Mouse (Mus musculus) embryonic facial prominence, embryonic 14.5 days (tissue): Measurements from ENCODE around the gene Calhm2. TPM values are rescaled to one million over a fixed set of nuclear protein-coding genes. Genes with fewer than 3 reads are reported as not detected.
A peak's percentile ranks its signal among the peaks of the same experiment; 100 is the strongest.

Experiments used
- ATAC-seq: fragments of 200-750 bp; cut with Nextera tagmentation; 2 replicates; pipeline ENCODE4 v1.8.0; 2017; ENCODE audit warnings: low read depth, moderate number of reproducible peaks, moderate TSS enrichment
- DNase-seq: peaks from one replicate; pipeline ENCODE4 v3.0.0-alpha.2; 2015; ENCODE audit warnings: low spot score
- H3K27ac ChIP-seq: fragments of 300-500 bp; sonication (generic); replicated peaks from 2 replicates; pipeline ENCODE4 v1.5.1; 2014; ENCODE audit warnings: low read depth, mild to moderate bottlenecking, low read length, moderate library complexity
- H3K27me3 ChIP-seq: fragments of 300-500 bp; sonication (generic); replicated peaks from 2 replicates; pipeline ENCODE4 v1.6.1; 2014; ENCODE audit warnings: low read length; ENCODE audit not compliant: control insufficient read depth, insufficient read depth
- H3K36me3 ChIP-seq: fragments of 300-500 bp; sonication (generic); 2 replicates; pipeline ENCODE4 v1.6.1; 2014; ENCODE audit warnings: low read length, mixed read lengths; ENCODE audit not compliant: control insufficient read depth, insufficient read depth
- H3K4me1 ChIP-seq: fragments of 300-500 bp; sonication (generic); 2 replicates; pipeline ENCODE4 v1.6.1; 2014; ENCODE audit warnings: antibody characterized with exemption, low read length; ENCODE audit not compliant: control insufficient read depth, insufficient read depth
- H3K4me2 ChIP-seq: fragments of 300-500 bp; sonication (generic); 2 replicates; pipeline ENCODE4 v1.6.1; 2014; ENCODE audit warnings: low read depth, mild to moderate bottlenecking, low read length, moderate library complexity, mixed read lengths
- H3K4me3 ChIP-seq: fragments of 300-500 bp; sonication (generic); 2 replicates; pipeline ENCODE4 v1.5.1; 2014; ENCODE audit warnings: low read depth, mild to moderate bottlenecking, low read length
- H3K9ac ChIP-seq: fragments of 300-500 bp; sonication (generic); 2 replicates; pipeline ENCODE4 v1.6.1; 2014; ENCODE audit warnings: low read depth, mild to moderate bottlenecking, low read length, moderate library complexity, mixed read lengths
- H3K9me3 ChIP-seq: fragments of 300-500 bp; sonication (generic); 2 replicates; pipeline ENCODE4 v1.6.1; 2016; ENCODE audit warnings: low read length; ENCODE audit not compliant: control insufficient read depth
- WGBS: fragments of 180-500 bp; shearing (Covaris S2); extraction: QIAGEN DNeasy Blood & Tissue Kit; methylation state at CpG from one replicate; pipeline ENCODE4 v1.1.7; 2014; 5-methylcytosine and 5-hydroxymethylcytosine counted together
- polyA plus RNA-seq: library from polyadenylated mRNA; unstranded; fragments of >200 nt; fragmentation: Nextera tagmentation; extraction: Ambion mirVana; gene quantifications from 2 replicates; pipeline ENCODE4 v1.2.1, GENCODE M21; 2014

Calhm2 gene
- polyA plus RNA-seq, 1 experiment from 2014 or later: 4.3 TPM

- H3K4me2 ChIP-seq: 0 out of 2 replicates have a peak overlapping the region, but pooled peaks have one; percentile 3
- ATAC-seq (no peak), DNase-seq (no peak)
- no peaks in the 10 kb centered on the region for H3K27me3 ChIP-seq
- peaks cover 43% of the 10 kb centered on the region for H3K36me3 ChIP-seq
- H3K9ac ChIP-seq: no peak overlapping the region
- H3K9me3 ChIP-seq: no peaks in the 10 kb centered on the region
- no peak overlapping the region for H3K4me3 ChIP-seq
- H3K27ac ChIP-seq: no peak overlapping the region
- 83% methylated on average over 3 of the region's 3 CpGs for WGBS
- peaks cover 12% of the 10 kb centered on the region for H3K4me1 ChIP-seq
These were observed 49.9 kb downstream of the Calhm2 start for GRCm38 (mm10) chr19:47088226-47088625.

GRCm38 (mm10) chr19:47067924-47068611 lies 70.0 kb downstream of the Calhm2 start:
- WGBS: 0% methylated on average over 25 of the region's 72 CpGs

GRCm38 (mm10) chr19:47067096-47067882 lies 70.8 kb downstream of the Calhm2 start, which contains the start of gene Taf5:
Gene Taf5 (plus strand): TSS chr19:47067746.
- Histone ChIP-seq H3K27ac (peak within 1 kb of the TSS; percentile 88), H3K27me3 (no peaks in the 10 kb centered on the region), H3K4me3 (peak within 1 kb of the TSS; percentile 99), H3K9ac (peak within 1 kb of the TSS; percentile 91), H3K4me1 (no peaks in the 10 kb centered on the region), H3K36me3 (peaks cover 18% of the 10 kb centered on the region), H3K9me3 (no peaks in the 10 kb centered on the region), H3K4me2 (peak within 1 kb of the TSS; percentile 62)
- DNase-seq: peak; percentile 98
- WGBS: 12% methylated on average over 44 of the region's 49 CpGs
- ATAC-seq: peak; percentile 83

More at GRCm38 (mm10) chr19:47067924-47068611, 70.0 kb downstream of the Calhm2 start:
- H3K27me3 ChIP-seq: no peaks in the 10 kb centered on the region
- H3K4me3 ChIP-seq: peak overlapping the region; percentile 99
- peak; percentile 95 for ATAC-seq
- H3K27ac ChIP-seq: peak overlapping the region; percentile 88
- peak; percentile 95 for DNase-seq
- peak overlapping the region; percentile 62 for H3K4me2 ChIP-seq
- H3K9ac ChIP-seq: peak overlapping the region; percentile 91
- H3K36me3 ChIP-seq: peaks cover 25% of the 10 kb centered on the region
- no peaks in the 10 kb centered on the region for H3K4me1 ChIP-seq
- H3K9me3 ChIP-seq: no peaks in the 10 kb centered on the region

GRCm38 (mm10) chr19:47065860-47066259 lies 72.2 kb downstream of the Calhm2 start:
- ATAC-seq (no peak), DNase-seq (no peak)
- Histone ChIP-seq H3K4me1 (no peaks in the 10 kb centered on the region), H3K9me3 (no peaks in the 10 kb centered on the region), H3K27me3 (no peaks in the 10 kb centered on the region), H3K36me3 (peaks cover 4% of the 10 kb centered on the region), H3K9ac (no peak overlapping the region), H3K4me3 (no peak overlapping the region), H3K27ac (no peak overlapping the region), H3K4me2 (no peak overlapping the region)
- WGBS: 97% methylated on average over 3 of the region's 3 CpGs

- no peak overlapping the region for H3K4me3 ChIP-seq
- no peak overlapping the region for H3K4me2 ChIP-seq
- H3K9me3 ChIP-seq: no peaks in the 10 kb centered on the region
- no peaks in the 10 kb centered on the region for H3K27me3 ChIP-seq
- DNase-seq: no peak
- no peak overlapping the region for H3K9ac ChIP-seq
- H3K4me1 ChIP-seq: no peaks in the 10 kb centered on the region
- no peaks in the 10 kb centered on the region for H3K36me3 ChIP-seq
- no peak overlapping the region for H3K27ac ChIP-seq
- no peak for ATAC-seq
- 67% methylated on average over 1 of the region's 1 CpGs for WGBS
These were observed 80.4 kb downstream of the Calhm2 start for GRCm38 (mm10) chr19:47057684-47058083.

Other genes with a start within 250 kb of the Calhm2 start
- gene Ina, start 123.6 kb downstream of the Calhm2 start, polyA plus RNA-seq: 17.6 and 17.9 TPM in 2 replicates
- gene Nt5c2, start 123.1 kb downstream of the Calhm2 start, polyA plus RNA-seq: 65.6 and 66.3 TPM in 2 replicates
- gene Pcgf6, start 87.4 kb downstream of the Calhm2 start, polyA plus RNA-seq: 13.9 and 17.8 TPM in 2 replicates
- gene Taf5, start 70.5 kb downstream of the Calhm2 start, polyA plus RNA-seq: 6.6 and 7.7 TPM in 2 replicates
- gene Usmg5, start 47.6 kb downstream of the Calhm2 start, polyA plus RNA-seq: 1,191 and 1,453 TPM in 2 replicates
- 9.2 and 10.1 TPM in 2 replicates for gene Pdcd11, start 47.5 kb downstream of the Calhm2 start, polyA plus RNA-seq
- not detected in 2 replicates for gene Calhm1, start 6.0 kb upstream of the Calhm2 start, polyA plus RNA-seq
- gene Calhm3, start 19.5 kb upstream of the Calhm2 start, polyA plus RNA-seq: not detected in 2 replicates
- 7.1 and 8.2 TPM in 2 replicates for gene Neurl1a, start 40.5 kb upstream of the Calhm2 start, polyA plus RNA-seq